Mouse (Mus musculus): ENCODE results near the gene Vmn2r75. TPM values are rescaled to one million over a fixed set of nuclear protein-coding genes. Genes with fewer than 3 reads are reported as not detected.
"Not testable (repeated sequence)": the region's sequence is repeated elsewhere in the genome, so short reads cannot be mapped to it uniquely, and the experiment has no call there.

The Vmn2r75 gene
- not detected in 2 replicates for polyA plus RNA-seq (2014; fragmentation: Nextera tagmentation; extraction: Ambion mirVana)

GRCm38 (mm10) chr7:86171678-86172077 lies at the start of gene Vmn2r75:
Vmn2r75 (minus strand) TSS chr7:86171778.
- not testable (repeated sequence) for DNase-seq (ENCODE audit: low spot score); H3K4me2 ChIP-seq; H3K27ac ChIP-seq (ENCODE audit: low read depth, low read length); H3K9me3 ChIP-seq (ENCODE audit: control insufficient read depth, low read length); H3K4me1 ChIP-seq (replicated peaks; ENCODE audit: control insufficient read depth, insufficient read depth, low read length); H3K27me3 ChIP-seq (replicated peaks; ENCODE audit: control insufficient read depth, insufficient read depth, low read length); H3K36me3 ChIP-seq (ENCODE audit: control insufficient read depth, insufficient read depth, low read length); H3K9ac ChIP-seq (ENCODE audit: low read depth, low read length); H3K4me3 ChIP-seq (ENCODE audit: low read depth, low read length); ATAC-seq (replicated peaks; ENCODE audit: low FRiP score)
- WGBS: 51% methylated on average over 1 of the region's 1 CpGs

GRCm38 (mm10) chr7:86211345-86211744 lies 39.8 kb upstream of the Vmn2r75 start:
- DNase-seq (ENCODE audit: low spot score) (no peak), ATAC-seq (replicated peaks; ENCODE audit: low FRiP score) (0 out of 2 replicates have a peak, but pooled peaks have one; percentile 26)
- H3K4me2 ChIP-seq: no peak overlapping the region
- H3K27ac ChIP-seq (ENCODE audit: low read depth, low read length): no peak overlapping the region
- no peaks in the 10 kb centered on the region for H3K27me3 ChIP-seq (replicated peaks; ENCODE audit: control insufficient read depth, insufficient read depth, low read length)
- no peak overlapping the region for H3K4me3 ChIP-seq (ENCODE audit: low read depth, low read length)
- H3K36me3 ChIP-seq (ENCODE audit: control insufficient read depth, insufficient read depth, low read length): no peaks in the 10 kb centered on the region
- H3K9me3 ChIP-seq (ENCODE audit: control insufficient read depth, low read length): no peaks in the 10 kb centered on the region
- no peaks in the 10 kb centered on the region for H3K4me1 ChIP-seq (replicated peaks; ENCODE audit: control insufficient read depth, insufficient read depth, low read length)
- no peak overlapping the region for H3K9ac ChIP-seq (ENCODE audit: low read depth, low read length)

Other genes starting within 250 kb of the Vmn2r75 start
- not detected in 2 replicates for gene Vmn2r74, start 210.1 kb downstream of the Vmn2r75 start, polyA plus RNA-seq (2014; fragmentation: Nextera tagmentation; extraction: Ambion mirVana)
- gene Vmn2r76, start 74.5 kb upstream of the Vmn2r75 start, polyA plus RNA-seq (2014; fragmentation: Nextera tagmentation; extraction: Ambion mirVana): not detected in 2 replicates
- gene Olfr310, start 105.4 kb upstream of the Vmn2r75 start, polyA plus RNA-seq (2014; fragmentation: Nextera tagmentation; extraction: Ambion mirVana): not detected in 2 replicates
- not detected in 2 replicates for gene Olfr309, start 141.9 kb upstream of the Vmn2r75 start, polyA plus RNA-seq (2014; fragmentation: Nextera tagmentation; extraction: Ambion mirVana)
- gene Olfr308, start 153.9 kb upstream of the Vmn2r75 start, polyA plus RNA-seq (2014; fragmentation: Nextera tagmentation; extraction: Ambion mirVana): not detected in 2 replicates
- not detected in 2 replicates for gene Olfr307, start 165.8 kb upstream of the Vmn2r75 start, polyA plus RNA-seq (2014; fragmentation: Nextera tagmentation; extraction: Ambion mirVana)
- gene Olfr305, start 195.2 kb upstream of the Vmn2r75 start, polyA plus RNA-seq (2014; fragmentation: Nextera tagmentation; extraction: Ambion mirVana): not detected in 2 replicates
- not detected in 2 replicates for gene Olfr304, start 214.9 kb upstream of the Vmn2r75 start, polyA plus RNA-seq (2014; fragmentation: Nextera tagmentation; extraction: Ambion mirVana)
- not detected in 2 replicates for gene Olfr303, start 226.0 kb upstream of the Vmn2r75 start, polyA plus RNA-seq (2014; fragmentation: Nextera tagmentation; extraction: Ambion mirVana)
- not detected in 2 replicates for gene Olfr301, start 232.1 kb upstream of the Vmn2r75 start, polyA plus RNA-seq (2014; fragmentation: Nextera tagmentation; extraction: Ambion mirVana)

Measured in liver, embryonic 11.5 days (tissue).